Mouse (Mus musculus) retina, adult 2 months (tissue): ENCODE results near the gene Slc46a2.

Experiments used
- DNase-seq: peaks from one replicate; pipeline ENCODE4 v3.0.0-alpha.2; 2012; ENCODE audit warnings: low read depth, low spot score

Slc46a2 gene

GRCm38 (mm10) chr4:59914608-59915403 lies at the start of gene Slc46a2:
Gene Slc46a2 (minus strand): TSS chr4:59915056.
- no peak for DNase-seq

DNA sequence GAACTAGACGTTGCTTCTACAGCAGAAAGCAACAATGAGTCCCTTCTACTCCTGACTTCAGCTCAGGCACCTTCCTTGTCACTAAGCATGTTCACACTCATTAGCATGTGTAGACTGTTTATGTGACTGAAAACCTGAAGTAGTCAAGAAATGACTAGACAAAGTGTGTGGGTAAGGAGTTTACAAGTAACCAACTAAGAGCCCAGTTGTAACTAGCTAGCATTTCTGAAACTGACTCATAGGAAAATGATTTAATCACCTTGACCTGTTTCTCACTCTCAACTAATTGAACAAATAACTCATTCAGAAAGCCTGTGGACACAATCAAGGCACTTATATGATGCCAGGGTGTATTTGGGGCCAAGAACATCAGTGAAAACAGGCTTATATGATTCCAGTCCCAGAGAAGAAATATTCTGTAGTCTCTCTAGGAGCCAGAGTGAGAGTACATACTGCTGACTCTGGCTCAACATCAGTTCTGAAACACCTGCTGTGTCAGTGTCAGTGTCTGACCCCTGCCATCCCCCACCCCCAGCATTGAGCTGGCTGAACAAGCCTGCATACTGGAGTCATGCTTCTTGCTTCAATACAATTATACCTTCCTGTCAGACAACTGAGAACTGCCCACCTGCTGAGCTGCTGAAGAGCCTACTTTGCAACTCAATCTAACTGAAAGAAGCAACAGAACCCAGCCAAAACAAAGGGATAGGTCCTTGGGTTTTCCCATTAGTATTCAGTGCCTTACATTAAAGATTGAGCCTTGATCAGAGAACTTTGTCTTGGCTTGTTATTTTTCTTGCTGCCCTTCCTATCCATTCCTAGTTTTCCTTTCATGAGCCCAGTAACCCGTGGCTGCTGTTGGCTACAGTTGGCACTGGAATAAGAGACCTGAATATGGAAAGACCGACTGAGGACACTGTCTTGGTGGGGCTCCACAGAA lies 48.8 kb upstream of the Slc46a2 start, which contains the start of gene Mup6:
Mup6 (plus strand) TSS at position 890 of the 940 bp plus-strand sequence.
- no peak for DNase-seq

- DNase-seq: no peak
These were observed 45.8 kb upstream of the Slc46a2 start, which contains the start of gene Mup4 for GRCm38 (mm10) chr4:59960610-59961009. Gene Mup4 (minus strand): TSS chr4:59960710.

DNA sequence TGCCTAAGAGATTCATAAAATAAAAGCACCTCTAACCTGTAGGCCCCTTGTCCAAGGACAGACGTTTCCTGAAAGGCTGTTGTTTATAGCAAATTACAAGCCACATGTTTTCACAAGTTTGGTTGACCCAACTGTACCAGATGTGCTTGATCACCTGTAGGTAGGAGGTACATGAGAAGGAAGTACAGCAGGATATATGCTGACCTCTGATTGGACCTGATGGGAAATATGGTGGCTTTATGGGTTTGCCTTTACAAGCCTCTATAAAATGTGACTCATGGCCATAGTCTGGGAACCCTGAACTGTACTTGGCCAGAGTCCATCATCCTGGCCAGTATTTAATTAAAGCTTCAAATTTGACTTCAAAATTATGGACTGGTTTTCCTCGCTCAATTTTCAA lies 22.7 kb upstream of the Slc46a2 start:
- no peak for DNase-seq

- no peak for DNase-seq
These were observed 17.8 kb upstream of the Slc46a2 start for GRCm38 (mm10) chr4:59932505-59933281.

- DNase-seq: no peak
These were observed 13.5 kb upstream of the Slc46a2 start for GRCm38 (mm10) chr4:59928347-59928746.

DNA sequence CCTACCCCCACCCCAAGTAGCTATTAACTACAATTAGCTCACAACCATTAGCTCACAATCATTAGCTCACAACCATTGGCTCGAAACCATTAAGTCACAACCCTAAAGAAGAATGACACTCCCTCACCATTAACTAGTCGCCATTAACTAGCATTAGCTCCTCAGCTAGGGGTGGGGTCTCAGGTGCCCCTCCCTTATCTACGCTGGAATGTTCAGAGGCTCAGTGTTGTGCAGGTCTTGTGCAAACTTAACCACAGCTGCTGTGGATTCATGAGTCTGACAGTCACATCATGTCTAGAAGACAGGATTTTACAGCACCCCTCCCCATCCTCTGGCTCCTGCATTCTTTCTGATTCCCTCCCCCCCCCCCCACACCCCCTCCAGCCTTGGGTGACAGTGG lies 12.8 kb upstream of the Slc46a2 start:
- DNase-seq: no peak

DNA sequence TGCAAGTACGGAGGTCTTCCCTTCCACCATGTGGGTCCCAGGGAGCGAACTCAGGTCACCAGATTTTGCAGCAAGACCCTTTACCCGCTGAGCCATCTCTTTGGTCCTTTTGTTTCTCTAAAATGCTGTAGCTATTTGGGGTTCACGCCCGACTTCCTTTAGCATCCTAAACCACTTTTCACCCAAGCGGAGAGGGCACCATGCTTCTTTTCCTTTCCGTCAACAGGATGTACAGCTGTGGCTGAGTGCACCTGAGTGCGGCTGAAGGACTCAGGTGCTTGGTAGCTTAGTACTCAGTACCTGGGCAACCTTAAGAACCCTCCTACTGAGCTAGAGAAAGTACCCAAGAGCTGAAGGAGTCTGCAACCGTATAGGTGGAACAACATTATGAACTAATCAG lies 10.2 kb upstream of the Slc46a2 start:
- DNase-seq: no peak

DNA sequence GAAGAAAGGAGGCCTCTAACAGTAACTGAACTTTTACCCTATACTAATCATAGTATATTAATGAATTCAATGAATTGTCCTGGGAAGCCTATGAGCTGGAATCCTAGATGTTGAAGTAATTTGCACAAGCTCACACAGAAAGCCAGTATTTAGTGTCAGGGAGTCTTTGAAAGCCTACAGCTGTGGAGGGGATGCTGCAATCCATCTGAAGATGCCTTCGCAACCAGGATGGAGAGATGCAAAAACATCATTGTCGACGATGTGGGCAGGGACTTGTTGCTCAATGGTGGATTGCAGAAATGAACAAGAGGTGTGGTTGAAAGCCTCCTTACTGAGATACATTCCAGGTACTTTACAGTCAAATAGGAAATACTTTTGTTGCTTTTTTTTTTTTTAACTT lies 3.1 kb upstream of the Slc46a2 start:
- no peak for DNase-seq

DNA sequence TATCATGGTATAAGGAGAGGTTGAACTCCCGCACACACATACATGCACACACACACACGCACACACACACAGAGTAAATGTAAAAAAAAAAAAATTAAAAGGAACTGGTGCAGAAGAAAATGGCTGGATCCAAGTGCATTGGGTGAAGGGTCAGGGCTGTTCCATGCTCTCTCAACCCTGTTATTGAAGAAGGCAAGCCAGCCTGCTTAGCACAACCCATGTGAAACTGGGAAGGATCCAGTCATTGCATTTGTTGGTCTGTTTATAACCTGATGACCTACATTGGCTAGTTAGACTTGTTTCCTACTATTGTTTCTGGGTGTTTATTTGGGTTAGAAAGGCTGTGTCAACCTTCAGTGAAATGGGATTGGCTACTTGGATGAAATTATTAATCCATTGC lies 6.1 kb downstream of the Slc46a2 start:
- DNase-seq: no peak

DNA sequence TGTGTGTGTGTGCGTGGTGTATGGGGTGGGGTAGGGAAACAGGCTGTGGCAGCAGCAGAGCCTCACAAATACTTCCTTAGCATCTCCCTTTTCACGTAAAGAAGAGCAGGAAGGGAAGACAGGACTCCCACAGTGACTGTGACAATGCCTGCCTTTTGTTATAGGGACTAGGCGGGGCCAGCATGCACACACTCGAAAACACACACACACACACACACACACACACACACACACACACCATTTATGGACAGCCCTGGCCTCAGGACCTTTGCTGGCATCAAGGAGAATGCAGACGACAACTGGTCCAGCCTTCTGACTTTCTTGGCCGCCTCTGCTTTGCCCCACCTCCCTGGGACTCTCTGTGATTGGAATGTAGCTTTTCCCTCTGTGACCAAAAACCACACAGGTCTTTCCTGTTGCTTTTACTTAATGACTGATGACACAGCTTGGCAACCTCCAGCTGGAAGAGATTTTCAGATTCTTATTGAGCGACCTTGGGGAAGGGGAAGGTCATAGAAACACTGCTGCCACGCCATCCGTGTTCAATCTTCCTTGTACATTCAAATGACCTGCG lies 7.1 kb downstream of the Slc46a2 start:
- DNase-seq: no peak

- no peak for DNase-seq
These were observed 7.8 kb downstream of the Slc46a2 start for GRCm38 (mm10) chr4:59907092-59907491.

- DNase-seq: no peak
These were observed 12.3 kb downstream of the Slc46a2 start for GRCm38 (mm10) chr4:59902547-59902946.

- no peak for DNase-seq
These were observed 13.0 kb downstream of the Slc46a2 start for GRCm38 (mm10) chr4:59901810-59902209.

GRCm38 (mm10) chr4:59898521-59898919 lies 16.3 kb downstream of the Slc46a2 start:
- no peak for DNase-seq

DNA sequence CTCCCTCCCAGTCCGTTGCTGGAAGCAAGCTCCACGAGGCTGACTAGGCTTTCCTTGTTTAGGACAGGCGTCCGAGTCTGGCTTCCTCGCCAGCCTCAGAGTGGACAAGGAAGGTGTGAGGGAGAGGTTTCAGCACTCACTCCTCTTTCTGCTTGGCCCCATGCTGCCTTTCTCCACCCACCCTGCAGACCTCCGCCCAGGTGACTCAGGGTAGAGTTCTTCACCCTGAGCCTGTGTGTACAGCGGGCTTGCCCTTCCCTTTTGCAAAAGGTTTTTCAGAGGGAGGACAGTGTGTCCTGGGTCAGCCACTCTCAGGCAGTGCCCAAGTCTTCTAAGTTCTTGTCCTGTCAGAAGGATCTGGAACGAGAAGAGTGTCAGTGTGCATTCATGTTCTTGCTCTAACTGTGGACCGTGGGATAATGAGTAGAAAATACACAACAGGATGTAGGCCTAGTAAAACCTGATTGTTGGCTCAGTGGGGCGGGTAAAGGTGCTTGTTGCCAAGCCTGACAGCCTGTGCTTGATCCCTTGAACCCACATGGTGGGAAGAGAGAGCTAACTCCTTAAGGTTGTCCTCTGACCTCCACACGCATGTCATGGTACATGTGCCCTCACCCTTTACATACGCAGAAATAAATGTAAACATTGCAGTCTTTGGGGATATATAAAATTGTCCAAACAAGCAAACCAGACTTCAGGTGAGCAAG lies 16.9 kb downstream of the Slc46a2 start:
- no peak for DNase-seq

- DNase-seq: no peak
These were observed 18.9 kb downstream of the Slc46a2 start for GRCm38 (mm10) chr4:59896000-59896399.

- DNase-seq: no peak
These were observed 19.8 kb downstream of the Slc46a2 start for GRCm38 (mm10) chr4:59894977-59895575.

DNA sequence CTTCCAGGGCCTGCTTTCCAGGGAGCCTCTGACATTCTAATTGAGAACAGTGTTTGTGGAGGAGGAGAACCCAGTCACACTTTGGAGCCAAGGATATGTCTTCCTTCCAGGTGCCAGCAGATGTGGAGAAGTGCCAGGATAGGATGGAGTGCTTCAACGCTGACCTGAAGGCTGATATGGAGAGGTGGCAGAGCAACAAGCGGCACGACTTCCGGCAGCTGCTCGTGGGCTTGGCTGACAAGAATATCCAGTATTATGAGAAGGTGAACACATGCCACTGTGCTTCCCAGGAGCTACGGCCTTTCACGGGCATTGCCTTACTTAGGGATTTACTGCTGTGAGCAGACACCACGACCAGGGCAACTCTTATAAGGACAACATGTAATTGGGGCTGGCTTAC lies 20.4 kb downstream of the Slc46a2 start:
- no peak for DNase-seq

DNA sequence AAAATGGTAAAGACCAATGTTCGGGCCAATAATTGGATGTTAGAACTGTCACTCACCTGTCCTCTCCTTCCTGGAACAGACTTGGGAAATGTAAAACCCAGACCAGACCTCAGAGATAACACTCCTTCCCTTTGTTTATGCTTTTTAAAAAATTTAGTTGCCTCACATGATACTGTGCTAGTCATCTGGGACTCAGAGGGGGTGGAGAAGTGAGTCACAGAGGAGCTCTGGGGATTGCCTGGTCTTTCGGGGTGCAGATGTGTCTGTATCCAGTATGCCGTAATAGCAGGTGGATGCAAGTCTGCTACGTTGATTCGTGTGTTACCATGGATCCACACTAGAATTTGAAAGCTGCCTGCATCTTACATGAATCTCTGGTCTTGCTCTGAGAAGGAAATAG lies 22.1 kb downstream of the Slc46a2 start:
- DNase-seq: no peak
